Mouse (Mus musculus) T-helper 1 cell (primary cell): Measurements from ENCODE around the gene Olfr1145.

Source experiments
- in situ Hi-C: fragments of 300-600 bp; cut with MboI, MseI; formaldehyde crosslinking; loops from one replicate; pipeline ENCODE4 v1.15.1; 2025; ENCODE audit warnings: high pct_unique_total_duplicates

Olfr1145 gene

GRCm38 (mm10) chr2:87809522-87809921 is at the start of gene Olfr1145:
Gene Olfr1145 (plus strand): TSS chr2:87809822.
- in situ Hi-C loops, result no loop called here

GRCm38 (mm10) chr2:87776143-87776542 is 33.5 kb upstream of the Olfr1145 start:
- in situ Hi-C loops, result no loop called here

- in situ Hi-C loops, result no loop called here
Observed at GRCm38 (mm10) chr2:87779183-87779582, 30.4 kb upstream of the Olfr1145 start, which contains the start of gene Olfr152. Gene Olfr152 (plus strand): TSS chr2:87779483.

GRCm38 (mm10) chr2:87800292-87800691 is 9.3 kb upstream of the Olfr1145 start, which contains the start of gene Olfr1143:
Gene Olfr1143 (plus strand): TSS chr2:87800592.
- in situ Hi-C loops, result no loop called here

- in situ Hi-C loops, result no loop called here
Observed at GRCm38 (mm10) chr2:87830233-87830632, 20.6 kb downstream of the Olfr1145 start, which contains the start of gene Olfr1148. Gene Olfr1148 (plus strand): TSS chr2:87830533.

- in situ Hi-C loops, result no loop called here
Observed at GRCm38 (mm10) chr2:87843693-87844092, 34.1 kb downstream of the Olfr1145 start, which contains the start of gene Olfr1150-ps1. Gene Olfr1150-ps1 (plus strand): TSS chr2:87843993.

GRCm38 (mm10) chr2:87855562-87855961 is 45.9 kb downstream of the Olfr1145 start, which contains the start of gene Olfr1151:
Gene Olfr1151 (plus strand): TSS chr2:87855862.
- in situ Hi-C loops, result no loop called here
